Mouse (Mus musculus): ENCODE results near the gene Rbbp6. TPM values are rescaled to one million over a fixed set of nuclear protein-coding genes. Genes with fewer than 3 reads are reported as not detected.

The Rbbp6 gene
- polyA plus RNA-seq, 1 experiment from 2014 or later: 28.9 TPM

- Histone ChIP-seq H3K9ac (no peak overlapping the region), H3K4me2 (no peak overlapping the region), H3K4me3 (no peak overlapping the region), H3K27ac (no peak overlapping the region), H3K4me1 (no peaks in the 10 kb centered on the region), H3K27me3 (no peaks in the 10 kb centered on the region), H3K9me3 (no peaks in the 10 kb centered on the region), H3K36me3 (no peaks in the 10 kb centered on the region)
- WGBS: 24% methylated on average over 3 of the region's 3 CpGs
- ATAC-seq (ENCODE audit: borderline replicate concordance, extremely low read depth, low FRiP score, low TSS enrichment): no peak
Measured at GRCm38 (mm10) chr7:123017627-123018026, 52.1 kb downstream of the Rbbp6 start.

- no peak for ATAC-seq (ENCODE audit: borderline replicate concordance, extremely low read depth, low FRiP score, low TSS enrichment)
- Histone ChIP-seq H3K4me1 (0 out of 2 replicates have a peak, but pooled peaks cover under 1% of the 10 kb centered on the region), H3K36me3 (no peaks in the 10 kb centered on the region), H3K4me3 (no peak overlapping the region), H3K9me3 (no peaks in the 10 kb centered on the region), H3K27ac (no peak overlapping the region), H3K27me3 (no peaks in the 10 kb centered on the region), H3K9ac (no peak overlapping the region), H3K4me2 (no peak overlapping the region)
- WGBS: 61% methylated on average over 9 of the region's 9 CpGs
Measured at GRCm38 (mm10) chr7:123025123-123025522, 59.6 kb downstream of the Rbbp6 start.

DNA sequence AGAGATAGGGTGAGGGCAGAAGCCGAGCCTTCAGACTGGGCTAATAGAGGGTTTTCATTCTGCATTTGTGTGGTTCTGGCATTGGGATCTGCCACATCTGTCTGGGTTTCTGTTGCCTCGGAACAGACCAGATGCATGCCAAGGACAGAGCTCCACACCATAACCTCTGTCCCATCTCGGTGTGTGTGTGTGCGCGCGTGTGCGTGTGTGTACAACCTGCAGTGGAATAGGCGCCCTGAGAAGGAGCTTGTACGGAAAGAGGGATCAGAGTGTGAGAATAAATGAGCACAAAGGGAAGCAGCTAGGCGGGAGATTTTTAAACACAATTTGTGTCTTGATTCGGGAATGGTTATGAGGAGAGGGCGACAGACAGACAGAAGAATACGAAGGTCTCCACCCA, 64.8 kb downstream of the Rbbp6 start:
- Histone ChIP-seq H3K4me3 (peak overlapping the region; percentile 38; the same call in 1 of the 2 replicates), H3K36me3 (no peaks in the 10 kb centered on the region), H3K4me2 (peak overlapping the region; percentile 80), H3K27me3 (no peaks in the 10 kb centered on the region), H3K27ac (no peak overlapping the region), H3K4me1 (peaks cover 14% of the 10 kb centered on the region), H3K9me3 (no peaks in the 10 kb centered on the region), H3K9ac (peak overlapping the region; percentile 25; the same call in 1 of the 2 replicates)
- no peak for ATAC-seq (ENCODE audit: borderline replicate concordance, extremely low read depth, low FRiP score, low TSS enrichment)
- 12% methylated on average over 13 of the region's 13 CpGs for WGBS

DNA sequence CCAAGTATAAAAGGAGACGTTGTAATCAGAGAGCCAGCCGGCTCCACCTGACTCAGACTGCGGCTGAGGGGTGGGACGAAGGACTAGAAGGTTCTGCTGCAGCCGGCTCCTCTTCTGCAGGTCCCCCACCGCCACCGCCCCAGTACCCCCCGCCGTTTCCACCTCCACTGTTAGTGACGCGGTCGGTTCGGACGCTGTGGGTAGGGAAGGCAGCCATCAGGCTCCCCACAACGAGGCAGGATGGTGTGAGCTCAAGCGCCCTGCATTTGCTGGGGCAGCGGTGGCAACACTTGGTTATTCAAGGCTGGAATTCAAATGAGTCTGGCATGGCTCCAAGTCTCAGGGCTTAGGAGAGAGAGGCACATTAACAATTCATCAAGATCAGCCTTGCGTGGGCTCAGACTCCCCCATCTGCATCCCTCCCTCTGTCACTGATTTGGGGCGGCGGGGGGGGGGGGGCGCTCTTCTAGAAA, 65.3 kb downstream of the Rbbp6 start:
- Histone ChIP-seq H3K4me1 (peaks cover 14% of the 10 kb centered on the region), H3K27me3 (no peaks in the 10 kb centered on the region), H3K9ac (peak overlapping the region; percentile 25), H3K27ac (no peak overlapping the region), H3K4me3 (peak overlapping the region; percentile 38), H3K36me3 (no peaks in the 10 kb centered on the region), H3K9me3 (no peaks in the 10 kb centered on the region), H3K4me2 (peak overlapping the region; percentile 80)
- 0% methylated on average over 21 of the region's 21 CpGs for WGBS
- peak; percentile 66; the same call in 1 of the 2 replicates for ATAC-seq (ENCODE audit: borderline replicate concordance, extremely low read depth, low FRiP score, low TSS enrichment)

GRCm38 (mm10) chr7:123031211-123031743, 65.8 kb downstream of the Rbbp6 start:
- 3% methylated on average over 12 of the region's 12 CpGs for WGBS
- Histone ChIP-seq H3K27me3 (no peaks in the 10 kb centered on the region), H3K36me3 (no peaks in the 10 kb centered on the region), H3K4me2 (peak overlapping the region; percentile 80), H3K4me1 (peaks cover 14% of the 10 kb centered on the region), H3K9ac (no peak overlapping the region), H3K27ac (no peak overlapping the region), H3K9me3 (no peaks in the 10 kb centered on the region), H3K4me3 (peak overlapping the region; percentile 38)
- no peak for ATAC-seq (ENCODE audit: borderline replicate concordance, extremely low read depth, low FRiP score, low TSS enrichment)

- no peak for ATAC-seq (ENCODE audit: borderline replicate concordance, extremely low read depth, low FRiP score, low TSS enrichment)
- 61% methylated on average over 8 of the region's 8 CpGs for WGBS
- H3K4me3 ChIP-seq: no peak overlapping the region
Measured at GRCm38 (mm10) chr7:123035314-123035713, 69.8 kb downstream of the Rbbp6 start.

DNA sequence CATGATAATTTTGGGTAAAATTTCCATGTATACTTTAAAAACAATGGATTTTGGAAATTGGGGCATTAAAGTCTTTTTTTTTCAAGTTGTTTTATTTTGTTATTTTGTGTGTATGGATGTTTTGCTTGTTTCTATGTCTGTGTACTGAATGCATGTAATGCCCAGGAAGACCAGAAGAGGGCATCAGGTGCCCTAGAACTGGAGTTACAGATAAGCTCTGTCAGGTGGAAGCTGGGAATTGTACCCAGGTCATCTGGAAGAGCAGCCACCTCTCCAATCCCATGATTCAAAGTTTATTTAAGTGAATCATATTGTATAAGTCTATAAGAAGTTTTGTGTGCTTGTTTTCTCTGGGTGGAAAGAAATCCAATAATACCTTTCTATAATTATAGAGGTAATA, 73.8 kb downstream of the Rbbp6 start:
- H3K36me3 ChIP-seq: no peaks in the 10 kb centered on the region
- no peaks in the 10 kb centered on the region for H3K27me3 ChIP-seq
- H3K27ac ChIP-seq: no peak overlapping the region
- H3K9me3 ChIP-seq: no peaks in the 10 kb centered on the region
- no peak for ATAC-seq (ENCODE audit: borderline replicate concordance, extremely low read depth, low FRiP score, low TSS enrichment)
- H3K4me2 ChIP-seq: no peak overlapping the region
- H3K4me3 ChIP-seq: no peak overlapping the region
- no peaks in the 10 kb centered on the region for H3K4me1 ChIP-seq
- no peak overlapping the region for H3K9ac ChIP-seq

More at GRCm38 (mm10) chr7:123035314-123035713, 69.8 kb downstream of the Rbbp6 start:
- H3K4me1 ChIP-seq: peaks cover 11% of the 10 kb centered on the region
- no peak overlapping the region for H3K27ac ChIP-seq
- H3K4me2 ChIP-seq: no peak overlapping the region
- H3K9ac ChIP-seq: no peak overlapping the region
- H3K36me3 ChIP-seq: no peaks in the 10 kb centered on the region
- no peaks in the 10 kb centered on the region for H3K9me3 ChIP-seq
- no peaks in the 10 kb centered on the region for H3K27me3 ChIP-seq

- no peak overlapping the region for H3K9ac ChIP-seq
- no peak for ATAC-seq (ENCODE audit: borderline replicate concordance, extremely low read depth, low FRiP score, low TSS enrichment)
- H3K36me3 ChIP-seq: no peaks in the 10 kb centered on the region
- 0 out of 2 replicates have a peak, but pooled peaks cover 3% of the 10 kb centered on the region for H3K4me1 ChIP-seq
- no peaks in the 10 kb centered on the region for H3K27me3 ChIP-seq
- no peaks in the 10 kb centered on the region for H3K9me3 ChIP-seq
- H3K4me3 ChIP-seq: no peak overlapping the region
- H3K4me2 ChIP-seq: no peak overlapping the region
- H3K27ac ChIP-seq: no peak overlapping the region
- WGBS: 87% methylated on average over 3 of the region's 3 CpGs
Measured at GRCm38 (mm10) chr7:123045146-123045545, 79.7 kb downstream of the Rbbp6 start.

GRCm38 (mm10) chr7:123046473-123047091, 81.1 kb downstream of the Rbbp6 start:
- Histone ChIP-seq H3K4me2 (peak overlapping the region; percentile 31; the same call in 1 of the 2 replicates), H3K27me3 (no peaks in the 10 kb centered on the region), H3K9ac (no peak overlapping the region), H3K9me3 (no peaks in the 10 kb centered on the region), H3K36me3 (no peaks in the 10 kb centered on the region), H3K4me1 (0 out of 2 replicates have a peak, but pooled peaks cover 3% of the 10 kb centered on the region), H3K27ac (peak overlapping the region; percentile 57; the same call in 1 of the 2 replicates), H3K4me3 (no peak overlapping the region)
- no peak for ATAC-seq (ENCODE audit: borderline replicate concordance, extremely low read depth, low FRiP score, low TSS enrichment)
- WGBS: 44% methylated on average over 13 of the region's 13 CpGs

Other genes starting within 250 kb of the Rbbp6 start
- 38.5 and 38.8 TPM in 2 replicates for gene Tnrc6a, start 158.2 kb downstream of the Rbbp6 start, polyA plus RNA-seq (2015; fragmentation: Nextera tagmentation; extraction: Ambion mirVana)
- gene Slc5a11, start 249.1 kb downstream of the Rbbp6 start, polyA plus RNA-seq (2015; fragmentation: Nextera tagmentation; extraction: Ambion mirVana): 0.65 and 0.72 TPM in 2 replicates